Mouse (Mus musculus): Measurements from ENCODE around the gene Gm4559. TPM values are rescaled to one million over a fixed set of nuclear protein-coding genes. Genes with fewer than 3 reads are reported as not detected.
"Not testable (repeated sequence)": the region's sequence is repeated elsewhere in the genome, so short reads cannot be mapped to it uniquely, and the experiment has no call there.

Gene Gm4559
- not detected in 2 replicates for polyA plus RNA-seq (2016; fragmentation: Nextera tagmentation; extraction: Ambion mirVana)

DNA sequence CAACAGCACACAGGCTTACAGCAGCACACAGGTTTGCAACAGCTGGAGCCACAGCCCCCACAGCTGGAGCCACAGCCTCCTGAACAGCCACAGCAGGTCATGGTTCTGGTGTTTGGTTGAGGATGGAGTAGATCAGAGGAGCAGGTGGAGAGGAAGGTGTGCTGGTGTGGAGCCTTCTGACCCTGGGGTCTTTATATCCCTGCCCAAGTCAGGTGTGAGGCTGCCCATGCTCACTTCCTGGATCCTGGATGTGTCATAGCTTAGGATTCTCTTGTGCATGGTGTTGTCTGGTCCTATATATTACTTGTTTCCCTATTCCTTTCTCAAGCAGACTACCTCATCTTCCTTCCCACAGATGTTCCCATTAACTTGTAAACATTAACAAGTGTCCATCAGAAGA lies at the start of gene Gm4559:
Gene Gm4559 (minus strand): TSS at position 101 of the 400 bp plus-strand sequence.
- H3K27me3 ChIP-seq (ENCODE audit: poor library complexity, severe bottlenecking); H3K27ac ChIP-seq; DNase-seq (ENCODE audit: extremely low spot score, low spot score); H3K36me3 ChIP-seq (replicated peaks); H3K9me3 ChIP-seq; H3K4me3 ChIP-seq; H3K4me1 ChIP-seq: not testable (repeated sequence)

DNA sequence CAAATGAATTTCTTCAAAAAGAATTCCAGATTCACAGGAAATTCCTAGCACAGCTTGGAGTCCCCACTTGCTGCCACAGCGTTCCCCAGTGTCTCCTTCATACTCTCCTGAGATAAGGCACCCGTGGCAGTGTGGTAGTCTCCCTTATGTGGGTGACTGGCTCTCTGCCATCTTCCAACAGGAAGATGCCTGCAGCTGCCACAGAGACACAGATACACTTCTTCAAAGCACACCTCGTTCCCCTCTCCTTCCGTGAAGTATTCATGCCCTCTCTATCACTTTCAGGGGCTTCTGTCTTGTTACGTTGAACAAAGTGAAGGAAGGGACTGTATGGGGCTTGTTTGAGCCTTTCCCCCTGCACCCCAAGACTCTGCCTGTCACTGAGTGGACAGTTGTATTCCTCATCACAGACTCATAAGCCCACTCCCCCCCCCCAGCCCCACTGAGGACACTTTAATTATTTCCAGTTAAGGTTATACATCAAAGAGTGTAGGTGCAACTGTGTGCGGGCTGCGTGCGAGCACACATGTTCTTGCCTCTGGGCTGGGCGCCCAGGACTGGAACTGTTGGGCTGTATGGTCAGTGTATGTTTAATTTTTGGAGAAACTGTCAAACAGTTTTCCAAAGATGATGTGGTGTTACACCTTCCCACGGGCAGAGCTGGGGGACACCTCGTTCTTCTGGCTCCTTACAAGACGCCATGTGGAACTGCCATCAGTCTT lies 49.4 kb upstream of the Gm4559 start:
- Histone ChIP-seq H3K4me3 (no peak overlapping the region), H3K9me3 (no peaks in the 10 kb centered on the region), H3K27ac (no peak overlapping the region), H3K27me3 (ENCODE audit: poor library complexity, severe bottlenecking) (no peaks in the 10 kb centered on the region), H3K36me3 (replicated peaks) (no peaks in the 10 kb centered on the region), H3K4me1 (peaks cover 12% of the 10 kb centered on the region)
- WGBS, result 91% methylated on average over 12 of the region's 12 CpGs
- DNase-seq (ENCODE audit: extremely low spot score, low spot score), result no peak

DNA sequence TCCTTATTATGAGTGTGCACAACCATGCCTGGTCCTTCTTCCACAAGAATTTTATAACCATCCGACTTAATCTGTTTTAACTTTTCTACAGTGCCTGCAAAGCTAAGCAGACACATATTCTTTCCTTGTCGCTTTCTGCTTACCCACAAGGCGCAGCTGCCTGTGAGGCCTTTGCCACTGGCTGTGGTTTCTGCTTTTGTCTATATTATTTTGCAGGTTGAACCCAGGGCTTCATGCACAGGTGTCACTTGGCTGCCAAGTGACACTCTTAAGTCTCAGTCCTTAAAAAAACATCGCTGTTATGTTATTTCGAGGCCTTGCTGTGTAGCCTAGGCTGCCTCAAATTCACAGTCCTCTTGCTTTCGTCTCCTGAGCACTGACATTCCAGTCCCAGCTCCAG lies 48.5 kb upstream of the Gm4559 start:
- Histone ChIP-seq H3K36me3 (replicated peaks) (no peaks in the 10 kb centered on the region), H3K4me1 (peaks cover 9% of the 10 kb centered on the region), H3K9me3 (no peaks in the 10 kb centered on the region), H3K27ac (no peak overlapping the region), H3K4me3 (no peak overlapping the region), H3K27me3 (ENCODE audit: poor library complexity, severe bottlenecking) (no peaks in the 10 kb centered on the region)
- 93% methylated on average over 6 of the region's 6 CpGs for WGBS
- DNase-seq (ENCODE audit: extremely low spot score, low spot score), result no peak

DNA sequence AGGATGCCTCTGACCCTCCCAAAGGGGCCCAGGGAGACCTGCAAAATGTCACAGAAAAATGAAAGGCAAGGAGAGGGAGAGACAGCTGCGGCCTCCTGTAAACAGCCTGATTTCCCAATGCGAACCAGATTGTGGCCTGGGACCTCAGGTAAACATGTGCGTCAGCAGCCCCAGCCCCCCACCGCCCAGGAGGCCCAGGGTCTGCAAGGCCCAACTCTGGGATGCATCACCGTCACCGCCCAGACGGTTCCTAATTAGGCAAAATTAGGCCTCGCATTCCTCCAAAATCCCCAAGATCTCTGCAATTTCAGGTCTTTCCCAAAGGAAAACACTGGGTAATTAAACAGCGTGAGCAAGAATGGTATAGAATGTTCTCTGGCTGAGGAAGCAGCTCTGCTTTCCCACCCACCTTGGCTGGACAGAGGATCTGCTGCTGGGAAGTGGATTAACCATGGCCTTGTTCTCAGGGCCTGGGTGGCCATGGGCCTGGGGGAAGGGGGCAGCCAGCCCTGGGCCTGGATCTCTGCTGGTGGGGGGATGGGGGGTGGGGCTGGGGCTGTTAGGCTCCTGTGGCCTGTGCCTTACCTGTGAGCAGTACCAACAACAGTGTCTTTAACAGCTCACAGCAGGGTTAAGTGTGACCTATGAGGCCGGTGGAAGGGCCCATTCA lies 47.6 kb upstream of the Gm4559 start:
- not testable (repeated sequence) for DNase-seq (ENCODE audit: extremely low spot score, low spot score); H3K27me3 ChIP-seq (ENCODE audit: poor library complexity, severe bottlenecking); H3K36me3 ChIP-seq (replicated peaks); H3K4me1 ChIP-seq; H3K4me3 ChIP-seq; H3K9me3 ChIP-seq
- peak overlapping the region; percentile 40; the same call in 1 of the 2 replicates for H3K27ac ChIP-seq
- WGBS, result 52% methylated on average over 6 of the region's 10 CpGs

DNA sequence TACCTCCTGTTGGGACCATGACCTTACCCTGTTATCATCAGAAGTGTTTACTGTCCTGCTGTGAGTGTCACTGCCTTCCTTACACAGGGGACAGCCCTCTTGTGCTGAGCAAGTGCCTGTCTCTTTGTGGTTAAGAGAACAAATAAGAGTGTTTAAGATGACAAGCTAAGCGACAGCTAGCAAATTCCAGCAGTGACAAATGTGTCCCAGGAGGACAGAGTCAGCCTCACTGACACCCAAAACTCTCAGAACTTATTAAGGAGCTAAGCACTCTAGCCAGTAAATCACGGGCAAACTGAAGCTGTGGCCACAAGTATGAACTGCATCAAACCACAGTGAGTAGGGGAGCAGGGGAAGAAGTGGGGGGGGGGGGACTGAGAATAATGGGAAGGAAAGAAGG lies 46.7 kb upstream of the Gm4559 start:
- Histone ChIP-seq H3K27ac (no peak overlapping the region), H3K4me3 (no peak overlapping the region), H3K27me3 (ENCODE audit: poor library complexity, severe bottlenecking) (no peaks in the 10 kb centered on the region), H3K4me1 (peaks cover 9% of the 10 kb centered on the region), H3K9me3 (no peaks in the 10 kb centered on the region), H3K36me3 (replicated peaks) (no peaks in the 10 kb centered on the region)
- no peak for DNase-seq (ENCODE audit: extremely low spot score, low spot score)
- WGBS, result 58% methylated on average over 2 of the region's 2 CpGs

DNA sequence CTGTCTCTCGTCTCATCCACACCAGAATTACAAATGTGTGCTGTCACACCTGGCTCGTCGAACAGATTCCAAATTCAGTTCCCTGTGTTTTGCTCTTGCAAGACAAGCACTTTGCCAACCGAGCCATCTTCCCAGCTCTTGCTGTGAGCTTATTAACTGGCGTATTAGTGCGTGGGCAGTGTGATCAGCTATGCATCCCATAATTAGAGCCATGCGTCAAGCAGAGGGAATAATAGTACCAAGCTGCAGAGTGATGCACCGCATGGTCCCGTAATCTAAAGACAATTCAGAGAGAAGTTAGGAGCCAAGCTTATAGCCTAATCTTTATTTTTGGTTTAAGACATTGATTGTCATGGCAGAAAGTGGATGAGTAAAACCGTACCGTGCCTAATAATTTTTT lies 45.0 kb upstream of the Gm4559 start:
- H3K9me3 ChIP-seq, result no peaks in the 10 kb centered on the region
- no peak for DNase-seq (ENCODE audit: extremely low spot score, low spot score)
- H3K27me3 ChIP-seq (ENCODE audit: poor library complexity, severe bottlenecking), result no peaks in the 10 kb centered on the region
- no peak overlapping the region for H3K4me3 ChIP-seq
- peaks cover 14% of the 10 kb centered on the region for H3K4me1 ChIP-seq
- 89% methylated on average over 11 of the region's 11 CpGs for WGBS
- H3K36me3 ChIP-seq (replicated peaks), result no peaks in the 10 kb centered on the region
- no peak overlapping the region for H3K27ac ChIP-seq

DNA sequence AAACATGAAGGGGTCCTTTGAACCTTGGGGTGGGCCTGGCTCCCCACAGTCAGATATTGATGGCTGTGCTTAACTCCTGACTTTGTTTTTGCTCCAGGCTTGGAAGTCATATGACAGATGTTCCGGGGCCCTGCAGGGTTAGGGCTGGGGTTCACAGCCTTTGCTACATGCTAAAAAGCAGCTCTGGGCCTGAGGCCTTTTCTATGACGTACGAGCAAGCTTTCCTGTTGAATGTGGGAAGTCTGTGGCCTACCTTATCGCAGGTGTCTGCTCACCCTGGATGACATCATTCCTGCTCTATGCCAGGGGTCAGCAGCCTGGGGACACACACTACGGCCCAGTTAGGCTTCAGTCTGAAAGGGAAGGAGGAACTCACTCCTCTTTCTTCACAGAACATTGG lies 43.1 kb upstream of the Gm4559 start:
- Histone ChIP-seq H3K27ac (no peak overlapping the region), H3K36me3 (replicated peaks) (no peaks in the 10 kb centered on the region), H3K4me3 (no peak overlapping the region), H3K9me3 (no peaks in the 10 kb centered on the region), H3K4me1 (peaks cover 14% of the 10 kb centered on the region), H3K27me3 (ENCODE audit: poor library complexity, severe bottlenecking) (no peaks in the 10 kb centered on the region)
- DNase-seq (ENCODE audit: extremely low spot score, low spot score), result no peak
- WGBS, result 81% methylated on average over 5 of the region's 5 CpGs

DNA sequence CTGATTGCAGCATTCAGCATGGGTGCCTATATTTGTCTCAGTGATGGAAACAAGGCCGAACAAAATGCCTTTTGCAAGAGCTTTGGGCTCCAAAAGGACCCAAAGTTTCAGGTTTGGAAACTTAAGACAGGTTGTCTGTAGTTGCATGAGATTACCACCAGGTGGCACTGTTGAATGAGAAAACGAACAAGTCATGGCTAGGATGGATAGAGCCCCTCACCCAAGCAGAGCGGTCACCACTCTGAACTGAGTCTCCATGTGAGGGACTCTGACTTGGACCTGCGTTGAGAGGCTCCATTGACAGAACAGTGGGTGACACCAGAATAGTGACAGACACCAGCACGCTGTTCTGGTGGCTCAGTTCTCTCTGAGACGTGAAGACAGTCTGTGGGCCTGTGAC lies 42.4 kb upstream of the Gm4559 start:
- Histone ChIP-seq H3K9me3 (no peaks in the 10 kb centered on the region), H3K27me3 (ENCODE audit: poor library complexity, severe bottlenecking) (no peaks in the 10 kb centered on the region), H3K4me3 (no peak overlapping the region), H3K36me3 (replicated peaks) (no peaks in the 10 kb centered on the region), H3K27ac (no peak overlapping the region), H3K4me1 (peaks cover 10% of the 10 kb centered on the region)
- 48% methylated on average over 6 of the region's 6 CpGs for WGBS
- DNase-seq (ENCODE audit: extremely low spot score, low spot score), result peak; percentile 41

DNA sequence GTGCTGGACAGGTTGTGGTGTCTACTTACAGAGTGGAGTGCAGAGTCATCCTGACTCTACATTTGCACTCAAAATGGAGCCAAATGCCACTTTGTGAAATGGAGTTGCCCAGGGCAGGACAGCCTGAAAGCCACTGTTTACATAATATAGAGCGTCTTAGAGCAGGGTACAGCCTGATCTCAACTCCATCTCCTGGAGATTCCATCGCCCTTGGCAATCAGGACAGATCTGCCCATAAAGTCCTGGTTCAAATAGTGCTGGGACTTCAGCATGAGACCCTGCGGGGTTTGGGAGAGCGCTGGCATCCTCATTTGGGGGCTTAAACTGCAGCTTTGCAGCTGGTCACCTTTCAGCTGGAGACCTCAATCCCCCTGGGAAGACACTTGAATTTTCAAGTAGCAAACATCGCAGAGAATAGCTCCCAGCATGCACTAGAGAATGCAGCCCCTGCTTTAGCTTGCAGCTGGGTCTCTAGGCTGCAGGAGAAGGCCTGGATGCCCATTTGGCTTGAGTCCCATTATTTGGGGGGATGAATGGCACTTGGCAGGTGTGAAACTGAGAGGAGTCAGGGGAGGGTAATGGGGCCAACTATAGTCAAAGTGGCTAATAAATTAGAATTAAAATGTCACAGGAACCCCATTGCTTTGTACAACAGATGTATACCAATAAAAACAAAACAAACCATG lies 40.6 kb upstream of the Gm4559 start:
- Histone ChIP-seq H3K9me3 (no peaks in the 10 kb centered on the region), H3K4me1 (peaks cover 9% of the 10 kb centered on the region), H3K4me3 (no peak overlapping the region), H3K27ac (no peak overlapping the region), H3K36me3 (replicated peaks) (no peaks in the 10 kb centered on the region), H3K27me3 (ENCODE audit: poor library complexity, severe bottlenecking) (no peaks in the 10 kb centered on the region)
- no peak for DNase-seq (ENCODE audit: extremely low spot score, low spot score)
- WGBS, result 60% methylated on average over 5 of the region's 5 CpGs

DNA sequence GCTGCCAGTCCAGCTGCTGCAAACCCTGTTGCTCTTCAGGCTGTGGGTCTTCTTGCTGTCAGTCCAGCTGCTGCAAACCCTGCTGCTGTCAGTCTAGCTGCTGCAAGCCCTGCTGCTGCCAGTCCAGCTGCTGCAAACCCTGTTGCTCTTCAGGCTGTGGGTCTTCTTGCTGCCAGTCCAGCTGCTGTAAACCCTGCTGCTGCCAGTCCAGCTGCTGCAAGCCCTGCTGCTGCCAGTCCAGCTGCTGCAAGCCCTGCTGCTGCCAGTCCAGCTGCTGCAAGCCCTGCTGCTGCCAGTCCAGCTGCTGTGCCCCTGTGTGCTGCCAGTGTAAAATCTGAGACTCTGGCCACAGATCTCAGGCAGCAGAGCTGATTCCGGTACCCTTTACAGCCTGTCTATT lies 29.8 kb upstream of the Gm4559 start:
- H3K27me3 ChIP-seq (ENCODE audit: poor library complexity, severe bottlenecking); H3K4me1 ChIP-seq; H3K9me3 ChIP-seq; H3K27ac ChIP-seq; H3K4me3 ChIP-seq; DNase-seq (ENCODE audit: extremely low spot score, low spot score); H3K36me3 ChIP-seq (replicated peaks): not testable (repeated sequence)
- WGBS, result 93% methylated on average over 1 of the region's 1 CpGs

DNA sequence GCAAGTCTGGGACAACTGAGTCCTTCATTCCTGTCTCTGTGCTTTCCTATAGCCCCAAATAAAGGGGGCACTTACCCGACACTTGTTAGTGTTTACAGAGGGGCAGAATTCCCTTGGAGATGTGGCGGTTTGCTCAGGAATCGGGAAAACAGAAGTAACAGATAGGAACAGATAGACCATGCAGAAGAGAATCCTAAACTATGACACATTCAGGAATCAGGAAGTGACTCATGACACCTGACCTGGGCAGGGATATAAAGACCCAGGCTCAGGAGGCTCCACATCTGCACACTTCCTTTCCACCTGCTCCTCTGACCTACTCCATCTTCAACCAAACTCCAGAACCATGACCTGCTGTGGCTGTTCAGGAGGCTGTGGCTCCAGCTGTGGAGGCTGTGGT lies 29.1 kb upstream of the Gm4559 start, which contains the start of gene Krtap5-4:
Gene Krtap5-4 (plus strand): TSS at position 301 of the 400 bp plus-strand sequence.
- WGBS, result 76% methylated on average over 3 of the region's 3 CpGs
- H3K36me3 ChIP-seq (replicated peaks), result no peaks in the 10 kb centered on the region
- no peak for DNase-seq (ENCODE audit: extremely low spot score, low spot score)
- H3K4me1 ChIP-seq, result no peaks in the 10 kb centered on the region
- peaks cover 6% of the 10 kb centered on the region; the same call in 1 of the 2 replicates for H3K27me3 ChIP-seq (ENCODE audit: poor library complexity, severe bottlenecking)
- H3K9me3 ChIP-seq, result no peaks in the 10 kb centered on the region
- H3K4me3 ChIP-seq, result no peak within 1 kb of the TSS
- no peak within 1 kb of the TSS for H3K27ac ChIP-seq

DNA sequence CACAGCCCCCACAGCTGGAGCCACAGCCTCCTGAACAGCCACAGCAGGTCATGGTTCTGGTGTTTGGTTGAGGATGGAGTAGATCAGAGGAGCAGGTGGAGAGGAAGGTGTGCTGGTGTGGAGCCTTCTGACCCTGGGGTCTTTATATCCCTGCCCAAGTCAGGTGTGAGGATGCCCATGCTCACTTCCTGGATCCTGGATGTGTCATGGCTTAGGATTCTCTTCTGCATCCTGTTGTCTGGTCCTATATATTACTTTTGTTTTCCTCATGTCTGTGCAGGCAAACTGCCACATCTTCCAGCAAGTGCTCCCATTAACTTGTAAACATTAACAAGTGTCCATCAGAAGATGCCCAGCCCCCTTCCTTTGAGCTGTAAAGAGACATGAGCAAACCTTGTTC lies 22.9 kb upstream of the Gm4559 start, which contains the start of gene Krtap5-1:
Gene Krtap5-1 (minus strand): TSS at position 101 of the 400 bp plus-strand sequence.
- H3K27me3 ChIP-seq (ENCODE audit: poor library complexity, severe bottlenecking), result peaks cover 13% of the 10 kb centered on the region; the same call in 1 of the 2 replicates
- H3K27ac ChIP-seq; H3K4me1 ChIP-seq; H3K4me3 ChIP-seq; H3K9me3 ChIP-seq; H3K36me3 ChIP-seq (replicated peaks); DNase-seq (ENCODE audit: extremely low spot score, low spot score): not testable (repeated sequence)

DNA sequence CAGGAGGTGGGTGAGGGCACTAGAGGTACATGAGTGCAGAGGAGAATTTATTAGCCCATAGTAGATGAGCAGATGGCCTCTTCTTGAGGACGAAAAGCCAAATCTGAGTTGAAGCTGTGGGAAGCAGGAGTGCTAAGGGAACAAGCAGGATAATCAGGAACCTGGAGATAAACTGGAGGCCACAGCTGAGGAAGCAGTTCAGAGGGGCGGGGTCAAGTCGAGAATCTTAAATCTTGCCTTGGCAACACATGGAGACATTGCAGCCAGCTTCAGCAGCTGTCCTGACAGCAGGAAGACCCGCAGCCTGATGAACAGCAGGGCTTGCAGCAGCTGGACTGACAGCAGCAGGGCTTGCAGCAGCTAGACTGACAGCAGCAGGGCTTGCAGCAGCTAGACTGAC lies 21.9 kb upstream of the Gm4559 start:
- not testable (repeated sequence) for H3K4me1 ChIP-seq; H3K4me3 ChIP-seq; H3K27ac ChIP-seq; DNase-seq (ENCODE audit: extremely low spot score, low spot score); H3K36me3 ChIP-seq (replicated peaks); H3K9me3 ChIP-seq
- H3K27me3 ChIP-seq (ENCODE audit: poor library complexity, severe bottlenecking), result peaks cover 13% of the 10 kb centered on the region; the same call in 1 of the 2 replicates
- 40% methylated on average over 4 of the region's 4 CpGs for WGBS

Measured in forebrain, embryonic 10.5 days (tissue).